ENCODE assay signal across 9 mouse cellular contexts in genomic region chr8:84471271-84471995, GRCm38 (mm10).
DNase-seq lines count a peak whose midpoint lies in the region; ATAC-seq and TF ChIP-seq lines count a peak whose summit lies in the region.
"Had no signal": no experiment of that assay in that cellular context is flagged by ENCODE, and none has a peak within 500 bp of the region (broad histone marks: within the 10 kb centered on the region; RNA-seq: fewer than 3 reads in every experiment).

No protein-coding gene starts in this region.

- H3K36me3 ChIP-seq in kidney, embryonic 14.5 days (ENCODE audit: control insufficient read depth, insufficient read depth, low read length), result no peaks in the 10 kb centered on the region
- H3K36me3 ChIP-seq in myocyte (ENCODE audit: control insufficient read depth, insufficient read depth), result no peaks in the 10 kb centered on the region
- H3K36me3 ChIP-seq: liver, embryonic 15.5 days had no signal

- WGBS in kidney, embryonic 14.5 days, result 45% methylated on average over 9 of the region's 9 CpGs

- no peak overlapping the region for H3ac ChIP-seq in myocyte (ENCODE audit: control insufficient read depth, insufficient read length)

- DNase-seq in kidney, adult 18-20 months, result peak; percentile 28
- no peak for DNase-seq in kidney, adult 11 months
- DNase-seq in R1 (ENCODE audit: low read depth, low spot score), result peak; percentile 65
- DNase-seq in cerebellum, postnatal 14 days, result peak; percentile 69 to 73
- DNase-seq in frontal cortex, postnatal 25 days (ENCODE audit: low spot score in 2 of 2), result no peak
- no peak for DNase-seq in T-cell, adult 2 months (ENCODE audit: low spot score)

- H3K79me2 ChIP-seq in myocyte (ENCODE audit: control insufficient read depth, insufficient read depth), result no peaks in the 10 kb centered on the region

- no peak overlapping the region for H3K4me2 ChIP-seq in kidney, embryonic 14.5 days (replicated peaks; ENCODE audit: low read depth, low read length)
- H3K4me2 ChIP-seq in myocyte (ENCODE audit: low read depth), result no peak overlapping the region
- H3K4me2 ChIP-seq: liver, embryonic 15.5 days had no signal

- H3K9me3 ChIP-seq in kidney, embryonic 14.5 days (ENCODE audit: control insufficient read depth, low read length), result no peaks in the 10 kb centered on the region
- H3K9me3 ChIP-seq: liver, embryonic 15.5 days had no signal

- no peak overlapping the region for H3K4me3 ChIP-seq in kidney, embryonic 14.5 days (ENCODE audit: low read length)
- no peak overlapping the region for H3K4me3 ChIP-seq in myocyte
- H3K4me3 ChIP-seq: liver, embryonic 15.5 days had no signal

- no peak for TF ChIP-seq POLR2A in myocyte (IDR thresholded peaks at IDR 0.05; ENCODE audit: insufficient read length, low read depth)

- no peaks in the 10 kb centered on the region for H3K4me1 ChIP-seq in kidney, embryonic 14.5 days (ENCODE audit: control insufficient read depth, insufficient read depth, low read length)
- H3K4me1 ChIP-seq: liver, embryonic 15.5 days had no signal

- H3K27ac ChIP-seq in kidney, embryonic 14.5 days (ENCODE audit: low read depth, low read length), result no peak overlapping the region
- H3K27ac ChIP-seq: liver, embryonic 15.5 days had no signal

- no peaks in the 10 kb centered on the region for H3K27me3 ChIP-seq in kidney, embryonic 14.5 days (ENCODE audit: control insufficient read depth, insufficient read depth, low read length)
- no peaks in the 10 kb centered on the region for H3K27me3 ChIP-seq in myocyte (ENCODE audit: control insufficient read depth, insufficient read depth, insufficient read length)
- H3K27me3 ChIP-seq: liver, embryonic 15.5 days had no signal

- 0 out of 2 replicates have a peak, but pooled peaks have one; percentile 46 for ATAC-seq in kidney, embryonic 14.5 days (ENCODE audit: low FRiP score, low TSS enrichment)

- H3K9ac ChIP-seq in kidney, embryonic 14.5 days (ENCODE audit: low read depth, low read length), result no peak overlapping the region
- H3K9ac ChIP-seq: liver, embryonic 15.5 days had no signal

TF ChIP-seq in myocyte, 11 proteins besides CTCF, POLR2A, EP300 and RAD21:
- TF ChIP-seq REST (IDR thresholded peaks at IDR 0.05; ENCODE audit: insufficient read depth, insufficient read length) (peak; percentile 88), POLR2AphosphoS2 (IDR thresholded peaks at IDR 0.05; ENCODE audit: insufficient read length, low read depth) (no peak)

Comparison
In these comparisons a context has a peak if more than half of its experiments do, and no peak if none do; other contexts are left out.
1. DNase-seq: peak in kidney, adult 18-20 months (single experiment), R1 (single experiment) and cerebellum, postnatal 14 days (2 of 2); none in kidney, adult 11 months (single experiment), frontal cortex, postnatal 25 days (0 of 2) and T-cell, adult 2 months (single experiment).